Mouse (Mus musculus) brain, adult 2 months (tissue): ENCODE results near the gene Hmgcl.

Experiments used
- DNase-seq: peaks from one replicate; pipeline ENCODE4 v3.0.0; 2011; ENCODE audit warnings: low read depth, low spot score

Hmgcl gene

GRCm38 (mm10) chr4:135946278-135946658, at the start of gene Hmgcl:
TSS of gene Hmgcl (plus strand) at chr4:135946448.
- DNase-seq: peak; percentile 96

- DNase-seq: no peak
Observed at GRCm38 (mm10) chr4:135898380-135899049, 47.7 kb upstream of the Hmgcl start.

DNA sequence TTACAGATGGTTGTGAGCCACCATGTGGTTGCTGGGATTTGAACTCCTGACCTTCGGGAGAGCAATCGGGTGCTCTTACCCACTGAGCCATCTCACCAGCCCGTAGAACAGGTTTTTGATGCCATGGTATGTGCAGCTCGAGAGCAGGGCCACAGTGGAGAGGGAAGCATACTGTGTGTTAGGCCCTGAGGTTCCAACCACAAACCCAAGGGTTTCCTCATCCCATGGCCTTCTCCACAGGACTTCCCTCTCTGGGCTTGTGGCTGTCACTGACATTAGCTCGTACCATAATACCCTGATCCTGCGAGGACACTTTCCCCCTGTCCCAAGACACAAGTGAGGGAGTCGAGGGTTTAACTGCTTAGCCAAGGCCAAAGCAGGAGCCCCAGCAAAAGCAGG, 47.2 kb upstream of the Hmgcl start:
- DNase-seq: no peak

DNA sequence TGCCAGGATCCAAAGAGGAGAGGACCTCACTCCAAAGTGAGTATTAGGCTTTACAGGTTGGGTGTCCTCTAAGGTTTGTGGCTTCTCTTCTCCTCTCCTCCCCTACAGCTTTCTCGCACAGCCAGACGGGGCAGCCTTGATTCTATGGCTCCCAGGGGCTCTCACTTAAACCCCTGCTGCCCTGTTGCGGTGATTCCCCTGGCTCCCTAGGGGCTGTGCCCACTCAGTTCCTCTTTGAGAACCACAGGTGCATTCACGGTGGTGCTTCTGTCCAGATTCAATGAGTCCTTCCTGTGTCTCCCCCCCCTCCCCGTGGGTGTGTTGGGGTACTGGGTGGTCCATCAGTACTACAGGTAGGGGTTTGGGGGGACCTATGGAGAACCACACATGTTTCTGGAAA, 46.2 kb upstream of the Hmgcl start:
- DNase-seq: no peak

- no peak for DNase-seq
Observed at GRCm38 (mm10) chr4:135902606-135903242, 43.5 kb upstream of the Hmgcl start.

GRCm38 (mm10) chr4:135904810-135905209, 41.4 kb upstream of the Hmgcl start:
- no peak for DNase-seq

DNA sequence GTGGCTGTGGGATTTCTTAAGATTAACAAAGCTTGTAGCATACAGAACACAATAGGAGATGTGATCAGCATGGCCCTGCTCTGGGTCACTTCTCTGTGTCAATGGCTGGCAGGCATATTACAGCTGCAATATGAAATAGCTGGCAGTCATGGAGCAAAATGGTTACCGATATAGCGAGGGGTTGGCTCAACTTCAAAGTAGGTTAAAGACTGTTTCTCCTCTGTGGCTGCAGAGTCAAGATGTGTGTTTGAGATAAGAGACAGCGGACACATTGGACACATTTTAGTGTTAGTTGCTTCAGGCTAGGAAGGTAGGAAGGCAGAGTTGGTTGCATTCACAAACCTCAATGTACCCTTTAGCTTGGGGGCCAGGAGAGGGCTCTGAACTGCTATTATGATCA, 39.6 kb upstream of the Hmgcl start:
- DNase-seq: no peak

- no peak for DNase-seq
Observed at GRCm38 (mm10) chr4:135909326-135910066, 36.8 kb upstream of the Hmgcl start.

DNA sequence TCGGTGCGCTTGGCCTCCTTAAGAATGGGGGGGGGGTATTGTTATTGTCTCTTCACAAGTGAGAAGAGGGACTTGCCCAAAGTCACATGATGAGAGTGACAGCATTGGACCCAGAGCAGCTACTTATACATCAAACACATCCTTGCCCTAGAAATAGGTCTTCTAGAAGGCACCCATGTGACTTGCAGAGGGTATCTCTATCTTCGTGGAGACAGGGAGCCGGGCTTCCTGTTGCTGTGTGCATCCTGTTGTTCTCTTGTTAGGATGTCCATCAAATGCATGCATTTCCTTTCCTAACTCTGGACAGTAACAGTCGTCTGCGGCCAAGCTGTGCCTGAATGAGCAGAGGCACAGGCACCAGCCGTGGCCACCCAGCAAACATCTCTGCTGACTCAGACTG, 34.7 kb upstream of the Hmgcl start:
- DNase-seq: no peak

GRCm38 (mm10) chr4:135912164-135912563, 34.1 kb upstream of the Hmgcl start:
- DNase-seq: no peak

DNA sequence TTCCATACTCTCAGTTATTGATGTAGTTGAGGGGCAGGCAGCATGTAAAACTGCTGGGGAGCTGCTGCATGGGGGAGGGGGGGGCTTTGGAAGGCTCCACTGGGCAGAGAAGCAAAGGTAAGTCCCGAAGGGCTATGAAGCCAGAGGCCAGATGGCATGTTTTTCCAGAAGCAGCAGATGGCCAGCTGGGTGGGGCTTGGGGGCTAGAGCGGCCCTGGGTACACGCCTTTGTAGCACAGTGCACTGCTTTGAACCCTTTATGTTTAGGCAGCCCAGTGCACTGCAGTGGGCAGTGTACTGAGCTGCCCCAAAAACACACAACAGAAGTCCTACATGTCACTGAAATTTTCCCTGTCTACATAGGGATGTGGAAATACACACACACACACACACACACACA, 33.4 kb upstream of the Hmgcl start:
- no peak for DNase-seq

DNA sequence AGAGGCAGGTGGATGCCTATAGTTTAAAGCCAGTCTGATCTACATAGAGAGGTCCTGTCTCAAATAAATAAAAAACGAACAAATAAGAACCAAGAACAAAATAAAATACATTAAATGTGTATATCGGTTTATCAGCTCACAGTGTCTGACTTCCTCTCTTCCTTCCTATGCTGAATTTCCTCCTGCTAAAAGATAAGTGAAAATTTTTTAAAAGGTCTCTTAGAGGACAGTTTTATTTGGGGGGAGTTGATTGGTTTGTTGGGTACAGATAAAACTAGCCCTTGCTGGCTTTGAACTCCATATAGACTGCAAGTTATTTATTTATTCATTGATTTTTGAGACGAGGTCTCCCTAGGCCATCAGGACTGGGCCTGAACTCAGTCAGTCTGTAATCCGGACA, 32.8 kb upstream of the Hmgcl start:
- no peak for DNase-seq

DNA sequence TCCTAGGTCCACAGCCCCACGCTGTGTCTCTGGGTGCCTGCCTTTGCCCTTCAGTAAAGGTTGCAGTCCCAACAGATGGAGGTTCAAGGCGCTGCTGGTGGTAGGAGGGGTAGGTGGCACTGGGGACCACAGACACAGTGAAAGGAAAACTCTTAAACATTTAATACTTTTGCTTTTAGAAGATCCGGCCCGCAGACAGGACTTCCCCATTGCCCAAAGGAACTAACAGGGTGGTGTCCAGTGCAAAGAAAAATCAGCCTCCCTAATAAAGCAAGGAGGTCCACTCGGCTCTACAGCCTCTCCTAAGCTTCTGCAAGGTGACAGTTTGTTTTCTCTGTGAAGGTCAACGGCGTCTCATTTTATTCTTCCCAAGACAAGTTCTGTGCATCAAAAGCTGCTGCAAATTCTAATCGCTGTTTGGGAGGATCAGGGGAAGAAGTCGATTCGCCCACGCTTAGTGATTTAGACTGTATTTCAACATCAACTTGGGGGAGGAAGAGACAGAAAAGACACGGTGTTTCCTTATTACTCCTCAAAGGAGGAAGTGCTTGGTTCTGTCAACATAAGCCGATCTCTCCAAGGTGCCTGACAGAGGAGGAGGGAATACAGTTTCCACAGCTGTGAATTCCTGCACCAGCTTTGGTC, 27.5 kb upstream of the Hmgcl start:
- DNase-seq: peak; percentile 41

GRCm38 (mm10) chr4:135919280-135919639, 27.0 kb upstream of the Hmgcl start:
- no peak for DNase-seq

DNA sequence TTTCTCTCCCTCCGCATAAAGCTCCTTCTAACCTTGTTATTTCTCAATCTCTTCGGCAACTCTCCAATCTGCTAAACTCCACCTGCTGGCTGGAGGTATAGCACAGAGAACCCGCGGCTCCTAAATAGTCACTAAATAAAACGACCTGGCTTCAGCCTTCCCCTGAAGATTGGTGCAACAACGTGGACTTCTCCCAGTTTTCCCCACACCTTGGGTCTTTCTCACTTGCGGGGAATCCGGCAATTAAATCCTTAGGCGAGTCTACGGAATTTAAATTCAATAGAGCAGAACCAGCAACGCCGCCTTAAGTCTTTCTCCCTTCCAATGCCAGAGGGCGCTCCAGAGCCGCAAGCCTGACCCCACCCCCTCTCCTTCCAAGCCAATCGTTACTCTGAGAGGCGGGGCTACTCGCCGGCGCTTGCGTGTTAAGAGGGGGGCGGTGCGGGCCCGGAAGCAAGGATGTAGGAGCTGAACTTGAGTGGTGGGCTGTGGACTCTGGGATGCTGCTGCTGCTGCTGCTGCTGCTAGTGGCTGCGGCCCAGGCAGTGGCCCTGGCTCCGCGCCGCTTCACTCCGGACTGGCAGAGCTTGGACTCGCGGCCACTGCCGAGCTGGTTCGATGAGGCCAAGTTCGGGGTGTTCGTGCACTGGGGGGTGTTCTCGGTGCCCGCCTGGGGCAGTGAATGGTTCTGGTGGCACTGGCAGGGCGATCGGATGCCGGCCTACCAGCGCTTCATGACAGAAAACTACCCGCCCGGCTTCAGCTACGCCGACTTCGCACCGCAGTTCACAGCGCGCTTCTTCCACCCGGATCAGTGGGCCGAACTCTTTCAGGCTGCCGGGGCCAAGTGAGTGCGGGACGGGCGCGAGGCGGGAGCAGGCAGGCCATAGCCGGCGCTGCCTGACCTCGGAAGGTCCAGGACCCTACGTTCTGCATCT, 25.7 kb upstream of the Hmgcl start, which contains the start of gene Fuca1:
Fuca1 (plus strand) TSS at position 432 of the 938 bp plus-strand sequence.
- DNase-seq: peak; percentile 98

DNA sequence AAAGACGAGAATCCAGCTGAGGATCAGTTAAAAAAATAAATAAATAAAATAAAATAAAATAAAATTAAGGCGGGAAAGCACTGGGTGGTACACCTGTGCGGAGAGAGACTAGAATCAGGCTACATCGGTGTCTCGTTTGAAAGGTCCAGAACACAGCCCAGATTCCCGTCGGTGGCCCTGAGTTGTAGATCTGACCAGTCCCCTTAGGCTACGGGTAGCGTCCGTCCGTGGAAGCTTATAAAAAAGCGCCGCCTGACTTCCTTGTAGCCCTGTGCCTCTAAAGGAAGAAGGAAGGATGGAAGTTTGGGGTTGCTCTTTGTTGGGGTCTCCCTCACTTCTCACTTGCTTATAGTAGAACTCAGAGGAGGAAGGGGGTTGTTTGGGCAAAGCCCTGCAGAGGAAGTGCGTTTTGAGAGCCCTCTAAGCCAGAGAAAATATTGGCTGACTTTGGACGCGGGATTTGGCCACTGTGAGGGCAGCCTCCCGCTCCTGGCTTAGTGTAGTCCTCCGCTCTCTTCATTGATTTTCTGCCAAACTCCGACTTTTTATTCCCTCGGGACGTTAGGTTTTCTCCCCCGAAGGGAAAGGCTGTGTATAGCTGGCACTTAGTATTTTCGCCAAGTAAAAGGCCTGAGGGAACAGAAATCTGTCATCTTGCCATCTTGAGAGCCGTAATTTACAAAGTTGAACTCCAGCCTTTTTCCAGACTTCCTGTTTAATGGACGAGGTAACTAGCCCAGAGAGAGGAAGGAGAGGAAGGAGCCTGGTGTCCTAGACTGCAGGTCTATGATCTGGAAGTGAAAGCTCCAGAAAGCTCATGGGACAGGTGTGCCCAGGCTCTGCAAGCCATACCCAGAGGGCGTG, 24.8 kb upstream of the Hmgcl start:
- no peak for DNase-seq

DNA sequence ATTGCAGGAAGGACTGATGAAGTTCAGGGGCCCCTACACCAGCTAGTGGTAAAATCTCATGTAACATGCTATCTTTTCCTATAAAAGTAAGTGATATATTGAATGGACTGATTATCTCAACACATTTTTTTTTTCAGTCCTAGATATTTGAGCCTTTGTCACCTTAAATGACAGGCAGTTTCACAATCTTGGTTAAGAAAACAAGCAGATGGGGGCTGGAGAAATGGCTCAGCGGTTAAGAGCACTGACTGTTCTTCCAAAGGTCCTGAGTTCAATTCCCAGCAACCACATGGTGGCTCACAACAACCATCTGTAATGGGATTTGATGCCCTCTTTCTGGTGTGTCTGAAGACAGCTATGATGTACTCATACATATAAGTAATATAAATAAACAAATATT, 24.1 kb upstream of the Hmgcl start:
- no peak for DNase-seq

GRCm38 (mm10) chr4:135924418-135924817, 21.8 kb upstream of the Hmgcl start:
- no peak for DNase-seq

- DNase-seq: no peak
Observed at GRCm38 (mm10) chr4:135925341-135925740, 20.9 kb upstream of the Hmgcl start.

DNA sequence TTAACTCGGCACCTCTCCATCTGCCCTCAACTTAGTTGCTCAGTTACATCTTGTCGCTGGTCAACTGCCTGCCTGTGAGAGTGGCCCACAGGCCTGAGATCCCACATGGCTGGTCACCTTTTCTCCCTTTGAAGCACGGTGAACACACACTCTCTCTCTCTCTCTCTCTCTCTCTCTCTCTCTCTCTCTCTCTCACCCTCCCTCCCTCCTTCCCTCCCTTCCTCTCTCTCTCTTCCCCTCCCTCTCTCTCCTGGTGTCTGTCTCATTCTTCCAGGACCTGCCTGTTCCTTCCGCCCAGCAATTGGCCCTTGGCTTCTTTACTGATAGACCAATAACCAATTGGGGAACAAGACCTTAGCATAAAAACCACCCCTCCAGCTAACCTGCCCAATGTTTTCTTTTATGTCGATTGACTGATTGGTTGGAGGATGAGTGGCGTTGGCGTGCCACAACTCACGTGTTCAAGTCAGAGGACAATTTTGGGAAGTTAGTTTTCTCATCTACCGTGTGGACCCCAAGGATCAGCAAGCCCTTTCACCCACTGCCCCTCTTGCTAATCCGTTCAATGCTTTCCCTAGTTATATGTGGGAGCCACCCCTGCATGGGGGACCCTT, 19.9 kb upstream of the Hmgcl start:
- no peak for DNase-seq
